Mouse (Mus musculus) MEL (cell line): ENCODE results near the gene Oxsm.

Experiments
- BHLHE40 ChIP-seq: IDR thresholded peaks from 2 replicates; pipeline ENCODE4 v1.6.1; 2012; ENCODE audit warnings: low read depth, mild to moderate bottlenecking, inconsistent platforms, low read length, improper control_type of control experiment, borderline replicate concordance
- CTCF ChIP-seq, 3 experiments: IDR thresholded peaks in 2 of 3; conservative IDR thresholded peaks in 1 of 3; 2 replicates each; pipeline ENCODE4 v1.5.1; 2011 to 2012; ENCODE audit warnings: low read length in 3 of 3, low read depth in 2 of 3, mild to moderate bottlenecking in 2 of 3, improper control_type of control experiment in 1 of 3, inconsistent platforms in 1 of 3, mixed read lengths in 1 of 3, moderate library complexity in 1 of 3; ENCODE audit not compliant: control insufficient read depth in 1 of 3, insufficient read depth in 1 of 3, poor library complexity in 1 of 3, severe bottlenecking in 1 of 3
- EP300 ChIP-seq, 2 experiments: IDR thresholded peaks; 2 replicates each; pipeline ENCODE4 v1.6.1; 2011; ENCODE audit warnings: improper control_type of control experiment in 2 of 2, low read length in 2 of 2, low read depth in 1 of 2, mild to moderate bottlenecking in 1 of 2
- POLR2A ChIP-seq, 2 experiments: IDR thresholded peaks; 2 replicates each; pipeline ENCODE4 v1.6.1; 2011 to 2012; ENCODE audit warnings: low read length in 2 of 2, mild to moderate bottlenecking in 2 of 2, control low read depth in 1 of 2, improper control_type of control experiment in 1 of 2, low read depth in 1 of 2, moderate library complexity in 1 of 2; ENCODE audit not compliant: control insufficient read depth in 1 of 2, insufficient read depth in 1 of 2, poor library complexity in 1 of 2
- SMC3 ChIP-seq: IDR thresholded peaks from 2 replicates; pipeline ENCODE4 v1.6.1; 2011; ENCODE audit warnings: low read depth, low read length, improper control_type of control experiment
- TAL1 ChIP-seq: IDR thresholded peaks from 2 replicates; pipeline ENCODE4 v1.6.1; 2012; ENCODE audit warnings: mild to moderate bottlenecking, inconsistent platforms, low read length, moderate library complexity, mixed read lengths
- ZMIZ1 ChIP-seq: IDR thresholded peaks from 2 replicates; pipeline ENCODE4 v1.6.1; 2012; ENCODE audit warnings: low read depth, mild to moderate bottlenecking, inconsistent platforms, low read length, improper control_type of control experiment, moderate library complexity
- ZNF384 ChIP-seq: IDR thresholded peaks from 2 replicates; pipeline ENCODE4 v1.6.1; 2012; ENCODE audit warnings: low read depth, mild to moderate bottlenecking, inconsistent platforms, low read length, improper control_type of control experiment

GRCm38 (mm10) chr14:16194125-16194524, 55.5 kb downstream of the Oxsm start:
- TF ChIP-seq ZNF384 (no peak), TAL1 (no peak), SMC3 (no peak), BHLHE40 (no peak), POLR2A (IDR thresholded peaks at IDR 0.05; ENCODE audit: control insufficient read depth in 1 of 2, insufficient read depth in 1 of 2, low read depth in 1 of 2, low read length in 2 of 2, poor library complexity in 1 of 2) (no peak), CTCF (IDR thresholded peaks at IDR 0.05 in 2 of 3, conservative IDR thresholded peaks at IDR 0.05 in 1 of 3; ENCODE audit: control insufficient read depth in 1 of 3, insufficient read depth in 1 of 3, low read depth in 2 of 3, low read length in 3 of 3, poor library complexity in 1 of 3, severe bottlenecking in 1 of 3) (no peak), ZMIZ1 (no peak), EP300 (IDR thresholded peaks at IDR 0.05; ENCODE audit: low read depth in 1 of 2, low read length in 2 of 2) (no peak)
